Mouse (Mus musculus) G1E (cell line): Measurements from ENCODE around the gene Acnat2. TPM values are rescaled to one million over a fixed set of nuclear protein-coding genes. Genes with fewer than 3 reads are reported as not detected.
"Not testable (repeated sequence)": the region's sequence is repeated elsewhere in the genome, so short reads cannot be mapped to it uniquely, and the experiment has no call there.

Experiments used
- ATAC-seq: 2 replicates; pipeline ENCODE4 v1.8.0; 2016; ENCODE audit warnings: mild to moderate bottlenecking; ENCODE audit not compliant: insufficient number of reproducible peaks, poor library complexity, low FRiP score, severe bottlenecking; ENCODE audit errors: extremely low read depth
- DNase-seq: peaks from one replicate; pipeline ENCODE4 v3.0.0; 2012; ENCODE audit warnings: low spot score
- H3K27me3 ChIP-seq: 2 replicates; pipeline ENCODE4 v1.6.1; 2012; ENCODE audit warnings: mild to moderate bottlenecking, low read length, inconsistent platforms; ENCODE audit not compliant: insufficient read depth
- H3K36me3 ChIP-seq: replicated peaks from 2 replicates; pipeline ENCODE3; 2012; ENCODE audit warnings: mild to moderate bottlenecking, inconsistent platforms
- H3K4me1 ChIP-seq: 2 replicates; pipeline ENCODE4 v1.6.1; 2012; ENCODE audit warnings: low read depth, low read length, inconsistent platforms, mixed read lengths; ENCODE audit not compliant: insufficient read depth
- H3K4me3 ChIP-seq: 2 replicates; pipeline ENCODE4 v1.5.1; 2012; ENCODE audit warnings: low read depth, mild to moderate bottlenecking, inconsistent platforms, low read length, moderate library complexity, mixed read lengths
- H3K9me3 ChIP-seq: replicated peaks from 2 replicates; pipeline ENCODE4 v1.6.1; 2012; ENCODE audit warnings: inconsistent platforms
- CTCF ChIP-seq: IDR thresholded peaks from 2 replicates; pipeline ENCODE4 v1.5.1; 2012; ENCODE audit warnings: low read depth, low read length, inconsistent platforms, mixed read lengths
- GATA1 ChIP-seq: IDR thresholded peaks from 2 replicates; pipeline ENCODE4 v1.6.1; 2012; ENCODE audit warnings: borderline replicate concordance, low read length, inconsistent platforms, mixed read lengths
- GATA2 ChIP-seq: IDR thresholded peaks from 2 replicates; pipeline ENCODE4 v1.6.1; 2012; ENCODE audit warnings: low read depth, low read length, inconsistent platforms, borderline replicate concordance
- POLR2AphosphoS5 ChIP-seq: IDR thresholded peaks from 2 replicates; pipeline ENCODE4 v1.6.1; 2012; ENCODE audit warnings: low read depth, low read length, inconsistent platforms; ENCODE audit not compliant: insufficient replicate concordance
- TAL1 ChIP-seq: conservative IDR thresholded peaks from 2 replicates; pipeline ENCODE4 v1.6.1; 2012; ENCODE audit warnings: low read depth, low read length, inconsistent platforms, mixed read lengths
- polyA plus RNA-seq: library from polyadenylated mRNA; stranded (reverse); fragments of >175 nt; gene quantifications from 2 replicates; pipeline ENCODE4 v1.2.3, GENCODE M21; 2012
- total RNA-seq, 2 experiments: library from RNA; stranded (forward) in 1 of 2; stranded (reverse) in 1 of 2; fragments of 200-1000 nt in 1 of 2; fragments of >200 nt in 1 of 2; fragmentation: Nextera tagmentation in 1 of 2; gene quantifications; 2 replicates each; pipeline ENCODE4 v1.2.3; 2014 to 2017

Gene Acnat2
- total RNA-seq (2014; fragmentation: Nextera tagmentation) (not detected in 2 replicates), total RNA-seq (2017) (not detected in 2 replicates), polyA plus RNA-seq (not detected in 2 replicates)

GRCm38 (mm10) chr4:49407957-49408356 lies at the start of gene Acnat2:
Gene Acnat2, minus strand, starts transcription at chr4:49408151.
- H3K9me3 ChIP-seq, H3K4me1 ChIP-seq, DNase-seq, H3K4me3 ChIP-seq, H3K27me3 ChIP-seq, H3K36me3 ChIP-seq, ATAC-seq: not testable (repeated sequence)

GRCm38 (mm10) chr4:49456171-49456570 lies 48.2 kb upstream of the Acnat2 start:
- no peak for ATAC-seq
- TF ChIP-seq CTCF (no peak), GATA2 (no peak), POLR2AphosphoS5 (no peak), TAL1 (no peak), GATA1 (no peak)
- Histone ChIP-seq H3K4me3 (no peak overlapping the region), H3K36me3 (no peaks in the 10 kb centered on the region), H3K4me1 (peaks cover 2% of the 10 kb centered on the region; the same call in 1 of the 2 replicates), H3K27me3 (no peaks in the 10 kb centered on the region), H3K9me3 (no peaks in the 10 kb centered on the region)
- DNase-seq = no peak

- no peak overlapping the region for H3K4me3 ChIP-seq
- TF ChIP-seq POLR2AphosphoS5 (no peak), GATA2 (no peak), GATA1 (no peak), CTCF (no peak), TAL1 (no peak)
- no peaks in the 10 kb centered on the region for H3K36me3 ChIP-seq
- H3K4me1 ChIP-seq = peaks cover 2% of the 10 kb centered on the region; the same call in 1 of the 2 replicates
- DNase-seq = no peak
- no peak for ATAC-seq
- H3K27me3 ChIP-seq = no peaks in the 10 kb centered on the region; the same call in 1 of the 2 replicates
- H3K9me3 ChIP-seq = no peaks in the 10 kb centered on the region
Observed at GRCm38 (mm10) chr4:49451848-49452551, 44.0 kb upstream of the Acnat2 start.

GRCm38 (mm10) chr4:49451133-49451847 lies 43.3 kb upstream of the Acnat2 start:
- not testable (repeated sequence) for H3K36me3 ChIP-seq, ATAC-seq, H3K27me3 ChIP-seq, H3K9me3 ChIP-seq, H3K4me1 ChIP-seq, H3K4me3 ChIP-seq, DNase-seq

- not testable (repeated sequence) for H3K9me3 ChIP-seq, DNase-seq, H3K27me3 ChIP-seq, ATAC-seq, H3K36me3 ChIP-seq, H3K4me3 ChIP-seq, H3K4me1 ChIP-seq
Observed at GRCm38 (mm10) chr4:49436968-49437367, 29.0 kb upstream of the Acnat2 start.

GRCm38 (mm10) chr4:49410151-49410550 lies 2.2 kb upstream of the Acnat2 start:
- DNase-seq, H3K4me1 ChIP-seq, H3K36me3 ChIP-seq, H3K9me3 ChIP-seq, ATAC-seq, H3K27me3 ChIP-seq, H3K4me3 ChIP-seq: not testable (repeated sequence)

GRCm38 (mm10) chr4:49386873-49387272 lies 21.1 kb downstream of the Acnat2 start:
- no peaks in the 10 kb centered on the region for H3K9me3 ChIP-seq
- ATAC-seq (no peak), DNase-seq (no peak)
- H3K27me3 ChIP-seq = no peaks in the 10 kb centered on the region
- no peak overlapping the region for H3K4me3 ChIP-seq
- no peaks in the 10 kb centered on the region for H3K36me3 ChIP-seq
- TF ChIP-seq CTCF = no peak
- TF ChIP-seq GATA2 = no peak
- no peak for TF ChIP-seq POLR2AphosphoS5
- no peak for TF ChIP-seq GATA1
- no peaks in the 10 kb centered on the region for H3K4me1 ChIP-seq

- not testable (repeated sequence) for H3K27me3 ChIP-seq, DNase-seq, H3K9me3 ChIP-seq, H3K4me1 ChIP-seq, H3K4me3 ChIP-seq, ATAC-seq, H3K36me3 ChIP-seq
Observed at GRCm38 (mm10) chr4:49383576-49384318, 24.2 kb downstream of the Acnat2 start.

- not testable (repeated sequence) for H3K27me3 ChIP-seq, H3K4me3 ChIP-seq, DNase-seq, H3K9me3 ChIP-seq, ATAC-seq, H3K4me1 ChIP-seq, H3K36me3 ChIP-seq
Observed at GRCm38 (mm10) chr4:49368046-49368445, 39.9 kb downstream of the Acnat2 start.
